Mouse (Mus musculus) NIH3T3 (cell line): ENCODE results near the gene Kat14.

Source experiments
- DNase-seq: peaks from one replicate; pipeline ENCODE4 v3.0.0-alpha.2; 2012; ENCODE audit warnings: low read depth

Kat14 gene

GRCm38 (mm10) chr2:144382624-144383138 is 13.9 kb downstream of the Kat14 start:
- DNase-seq: no peak

- no peak for DNase-seq
Observed at GRCm38 (mm10) chr2:144386296-144386695, 17.5 kb downstream of the Kat14 start.

- no peak for DNase-seq
Observed at GRCm38 (mm10) chr2:144388416-144388815, 19.6 kb downstream of the Kat14 start.

GRCm38 (mm10) chr2:144399531-144399930 is 30.7 kb downstream of the Kat14 start:
- DNase-seq: no peak

- no peak for DNase-seq
Observed at GRCm38 (mm10) chr2:144400659-144401058, 31.9 kb downstream of the Kat14 start.

GRCm38 (mm10) chr2:144409037-144409436 is 40.3 kb downstream of the Kat14 start:
- no peak for DNase-seq

- DNase-seq: no peak
Observed at GRCm38 (mm10) chr2:144410603-144411002, 41.8 kb downstream of the Kat14 start.

GRCm38 (mm10) chr2:144414646-144415045 is 45.9 kb downstream of the Kat14 start:
- DNase-seq: no peak

- DNase-seq: no peak
Observed at GRCm38 (mm10) chr2:144416859-144417258, 48.1 kb downstream of the Kat14 start.

- DNase-seq: no peak
Observed at GRCm38 (mm10) chr2:144418062-144418461, 49.3 kb downstream of the Kat14 start.

GRCm38 (mm10) chr2:144422094-144422675 is 53.4 kb downstream of the Kat14 start:
- peak; percentile 52 for DNase-seq

GRCm38 (mm10) chr2:144425761-144426160 is 57.0 kb downstream of the Kat14 start:
- no peak for DNase-seq

- peak; percentile 27 for DNase-seq
Observed at GRCm38 (mm10) chr2:144427852-144428251, 59.1 kb downstream of the Kat14 start.

- DNase-seq: no peak
Observed at GRCm38 (mm10) chr2:144428659-144429058, 59.9 kb downstream of the Kat14 start.

- DNase-seq: no peak
Observed at GRCm38 (mm10) chr2:144429171-144429570, 60.4 kb downstream of the Kat14 start.

- DNase-seq: no peak
Observed at GRCm38 (mm10) chr2:144431286-144431825, 62.6 kb downstream of the Kat14 start.

- peak; percentile 25 for DNase-seq
Observed at GRCm38 (mm10) chr2:144435679-144436078, 66.9 kb downstream of the Kat14 start.

GRCm38 (mm10) chr2:144438424-144438823 is 69.6 kb downstream of the Kat14 start:
- no peak for DNase-seq

GRCm38 (mm10) chr2:144439191-144439700 is 70.5 kb downstream of the Kat14 start:
- DNase-seq: no peak

- peak; percentile 66 for DNase-seq
Observed at GRCm38 (mm10) chr2:144441386-144441915, 72.7 kb downstream of the Kat14 start.

GRCm38 (mm10) chr2:144446360-144446999 is 77.7 kb downstream of the Kat14 start:
- no peak for DNase-seq

- DNase-seq: no peak
Observed at GRCm38 (mm10) chr2:144450378-144450777, 81.6 kb downstream of the Kat14 start.
